Mouse (Mus musculus) C2C12 (cell line): ENCODE data around the gene Yars2. TPM values are rescaled to one million over a fixed set of nuclear protein-coding genes. Genes with fewer than 3 reads are reported as not detected.

Experiments used
- H3K27me3 ChIP-seq: one replicate; pipeline ENCODE4 v1.6.1; 2011; ENCODE audit not compliant: control insufficient read depth, insufficient read depth, insufficient read length
- H3K36me3 ChIP-seq: one replicate; pipeline ENCODE4 v1.6.1; 2011; ENCODE audit not compliant: control insufficient read depth, insufficient read depth
- H3K4me3 ChIP-seq: one replicate; pipeline ENCODE4 v1.5.1; 2011; ENCODE audit warnings: mild to moderate bottlenecking, control low read depth; ENCODE audit not compliant: poor library complexity, insufficient read depth, severe bottlenecking
- H3K79me2 ChIP-seq: one replicate; pipeline ENCODE4 v1.6.1; 2011; ENCODE audit not compliant: control insufficient read depth, insufficient read depth
- H3K79me3 ChIP-seq: one replicate; pipeline ENCODE4 v1.6.1; 2011; ENCODE audit warnings: low read depth, control low read depth
- H3ac ChIP-seq: one replicate; pipeline ENCODE3; 2011; ENCODE audit warnings: low read depth; ENCODE audit not compliant: control insufficient read depth, insufficient read length
- CEBPB ChIP-seq: IDR thresholded peaks from one replicate; pipeline ENCODE4 v1.6.1; 2011; ENCODE audit warnings: low read depth, mild to moderate bottlenecking, control low read depth, moderate library complexity
- CTCF ChIP-seq: IDR thresholded peaks from one replicate; pipeline ENCODE4 v1.5.1; 2011; ENCODE audit not compliant: control insufficient read depth, insufficient read depth, insufficient read length
- FOSL1 ChIP-seq: IDR thresholded peaks from one replicate; pipeline ENCODE4 v1.8.0; 2011; ENCODE audit warnings: mild to moderate bottlenecking, low read length; ENCODE audit not compliant: poor library complexity, insufficient read depth, severe bottlenecking
- MAX ChIP-seq: IDR thresholded peaks from one replicate; pipeline ENCODE4 v1.6.1; 2011; ENCODE audit warnings: mild to moderate bottlenecking, control low read depth
- MYOD1 ChIP-seq: IDR thresholded peaks from one replicate; pipeline ENCODE4 v1.6.1; 2011; ENCODE audit warnings: low read depth; ENCODE audit not compliant: control insufficient read depth, insufficient read length
- MYOG ChIP-seq: IDR thresholded peaks from one replicate; pipeline ENCODE4 v1.6.1; 2011; ENCODE audit not compliant: control insufficient read depth, insufficient read length; ENCODE audit errors: extremely low read depth
- USF1 ChIP-seq: IDR thresholded peaks from one replicate; pipeline ENCODE4 v1.6.1; 2011; ENCODE audit warnings: low read depth, mild to moderate bottlenecking, control low read depth, moderate library complexity
- long read RNA-seq, 2 experiments: library from polyadenylated mRNA; unstranded; transcript quantifications; one replicate each; pipeline ENCODE4 v2.0.0; 2019 to 2020
- polyA plus RNA-seq: library from polyadenylated mRNA; unstranded; fragments of >200 nt; fragmentation: generic; extraction: Trizol; gene quantifications from one replicate; pipeline ENCODE4 v1.2.1, GENCODE M21; 2012; ENCODE audit warnings: missing spikeins

Gene Yars2
- 27.9 TPM for polyA plus RNA-seq
- long read RNA-seq, experiment 1, transcript Yars2-201 (5 exons, 1,574 nt), result major isoform, 32 of 41 reads
- long read RNA-seq, experiment 1, partial matches to known transcripts, result 1 of 41 reads
- long read RNA-seq, experiment 1, other reads (novel, unspliced or antisense), result 2 of 41 reads
- long read RNA-seq, experiment 2, transcript Yars2-203 (5 exons, 1,528 nt), result minor isoform, 13 of 258 reads
- long read RNA-seq, experiment 2, transcript Yars2-204 (4 exons, 2,805 nt), result minor isoform, 5 of 258 reads
- long read RNA-seq, experiment 2, transcript Yars2-201 (5 exons, 1,574 nt), result major isoform, 221 of 258 reads
- long read RNA-seq, experiment 2, partial matches to known transcripts, result 1 of 258 reads
- long read RNA-seq, experiment 2, other reads (novel, unspliced or antisense), result 15 of 258 reads

GRCm38 (mm10) chr16:16302369-16303137 lies at the start of gene Yars2:
TSS of gene Yars2 (plus strand) at chr16:16302965.
- Histone ChIP-seq H3K79me3 (peaks cover 20% of the 10 kb centered on the region), H3ac (peak within 1 kb of the TSS; percentile 85), H3K36me3 (peaks cover 24% of the 10 kb centered on the region), H3K79me2 (peaks cover 32% of the 10 kb centered on the region), H3K27me3 (no peaks in the 10 kb centered on the region), H3K4me3 (peak within 1 kb of the TSS; percentile 81)
- TF ChIP-seq MAX (peak; percentile 85), FOSL1 (no peak), USF1 (no peak), CTCF (peak; percentile 72), CEBPB (no peak)

GRCm38 (mm10) chr16:16253326-16254074 lies 49.3 kb upstream of the Yars2 start:
- H3K4me3 ChIP-seq, result no peak overlapping the region
- no peaks in the 10 kb centered on the region for H3K27me3 ChIP-seq
- no peaks in the 10 kb centered on the region for H3K79me3 ChIP-seq
- peaks cover 22% of the 10 kb centered on the region for H3K36me3 ChIP-seq
- TF ChIP-seq CEBPB, result no peak
- TF ChIP-seq MYOD1, result no peak
- TF ChIP-seq MAX, result no peak
- TF ChIP-seq MYOG, result no peak
- TF ChIP-seq FOSL1, result no peak
- no peak for TF ChIP-seq CTCF
- no peak for TF ChIP-seq USF1
- H3K79me2 ChIP-seq, result no peaks in the 10 kb centered on the region
- H3ac ChIP-seq, result no peak overlapping the region

GRCm38 (mm10) chr16:16255217-16255616 lies 47.5 kb upstream of the Yars2 start:
- Histone ChIP-seq H3K27me3 (no peaks in the 10 kb centered on the region), H3K79me2 (no peaks in the 10 kb centered on the region), H3ac (no peak overlapping the region), H3K4me3 (no peak overlapping the region), H3K79me3 (no peaks in the 10 kb centered on the region), H3K36me3 (peaks cover 29% of the 10 kb centered on the region)
- no peak for TF ChIP-seq FOSL1
- no peak for TF ChIP-seq MYOD1
- no peak for TF ChIP-seq MYOG
- TF ChIP-seq CTCF, result no peak
- TF ChIP-seq MAX, result no peak
- TF ChIP-seq CEBPB, result no peak
- no peak for TF ChIP-seq USF1

GRCm38 (mm10) chr16:16255874-16256273 lies 46.9 kb upstream of the Yars2 start:
- H3K79me3 ChIP-seq, result no peaks in the 10 kb centered on the region
- TF ChIP-seq CEBPB, result no peak
- no peak for TF ChIP-seq MYOG
- TF ChIP-seq USF1, result no peak
- TF ChIP-seq MYOD1, result no peak
- no peak for TF ChIP-seq CTCF
- no peak for TF ChIP-seq FOSL1
- TF ChIP-seq MAX, result no peak
- peaks cover 29% of the 10 kb centered on the region for H3K36me3 ChIP-seq
- H3K79me2 ChIP-seq, result no peaks in the 10 kb centered on the region
- H3K4me3 ChIP-seq, result no peak overlapping the region
- no peaks in the 10 kb centered on the region for H3K27me3 ChIP-seq
- H3ac ChIP-seq, result no peak overlapping the region

GRCm38 (mm10) chr16:16256672-16257071 lies 46.1 kb upstream of the Yars2 start:
- no peak overlapping the region for H3K4me3 ChIP-seq
- H3ac ChIP-seq, result no peak overlapping the region
- H3K27me3 ChIP-seq, result no peaks in the 10 kb centered on the region
- H3K79me2 ChIP-seq, result no peaks in the 10 kb centered on the region
- peaks cover 28% of the 10 kb centered on the region for H3K36me3 ChIP-seq
- no peaks in the 10 kb centered on the region for H3K79me3 ChIP-seq
- TF ChIP-seq MYOD1 (no peak), USF1 (no peak), MYOG (no peak)
